Mouse (Mus musculus) gastrocnemius, postnatal 25 days (tissue): ENCODE results near the gene Snrpg. TPM values are rescaled to one million over a fixed set of nuclear protein-coding genes. Genes with fewer than 3 reads are reported as not detected.

Experiments
- DNase-seq: peaks from one replicate; pipeline ENCODE4 v3.0.0; 2022
- total RNA-seq, 2 experiments: library from RNA; stranded (reverse); gene quantifications; 1 replicate in 1 of 2; 2 replicates in 1 of 2; pipeline ENCODE4 v1.2.3; 2021

The Snrpg gene
- total RNA-seq, 2 experiments from 2014 or later = 26.2 to 27.1 TPM

DNA sequence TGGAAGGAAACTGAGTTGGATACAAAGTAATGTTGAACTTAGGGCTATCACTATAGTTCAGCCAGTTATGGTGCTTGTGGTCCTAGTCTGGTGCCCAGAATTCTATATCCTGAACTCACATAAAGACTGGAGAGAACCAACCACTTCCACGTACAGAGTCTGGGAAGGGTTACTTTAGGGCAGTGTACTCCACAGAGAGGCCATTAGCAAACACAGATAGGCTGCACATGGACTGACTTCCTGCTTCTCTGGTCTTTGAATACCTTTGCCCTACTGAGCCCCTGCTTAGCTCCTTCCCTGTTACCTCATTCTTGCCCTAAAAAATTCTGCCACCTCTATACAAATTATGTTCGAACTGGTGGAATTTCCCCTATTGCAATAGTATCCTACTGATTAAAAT lies 28.9 kb downstream of the Snrpg start:
- DNase-seq = no peak

DNA sequence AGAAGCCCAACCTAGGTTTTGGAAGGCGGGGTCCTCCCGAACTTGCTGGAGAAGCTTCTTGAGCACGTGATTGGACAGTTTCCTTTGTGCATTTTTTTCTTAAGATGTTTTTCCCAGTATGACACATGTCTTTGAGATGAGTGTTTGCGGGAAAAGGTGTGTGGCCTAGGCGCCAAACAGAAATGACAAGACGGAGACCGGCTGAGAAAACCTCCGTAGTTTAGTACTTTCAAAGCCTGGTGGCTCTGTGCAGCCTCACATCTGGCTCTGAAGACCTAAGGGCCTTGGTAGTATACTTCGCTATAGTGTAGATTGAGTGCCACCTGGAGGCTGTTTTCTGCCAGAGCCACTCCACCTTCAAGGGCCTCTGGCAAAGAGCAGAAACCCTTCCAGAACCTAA lies 29.9 kb downstream of the Snrpg start:
- DNase-seq = peak; percentile 51

DNA sequence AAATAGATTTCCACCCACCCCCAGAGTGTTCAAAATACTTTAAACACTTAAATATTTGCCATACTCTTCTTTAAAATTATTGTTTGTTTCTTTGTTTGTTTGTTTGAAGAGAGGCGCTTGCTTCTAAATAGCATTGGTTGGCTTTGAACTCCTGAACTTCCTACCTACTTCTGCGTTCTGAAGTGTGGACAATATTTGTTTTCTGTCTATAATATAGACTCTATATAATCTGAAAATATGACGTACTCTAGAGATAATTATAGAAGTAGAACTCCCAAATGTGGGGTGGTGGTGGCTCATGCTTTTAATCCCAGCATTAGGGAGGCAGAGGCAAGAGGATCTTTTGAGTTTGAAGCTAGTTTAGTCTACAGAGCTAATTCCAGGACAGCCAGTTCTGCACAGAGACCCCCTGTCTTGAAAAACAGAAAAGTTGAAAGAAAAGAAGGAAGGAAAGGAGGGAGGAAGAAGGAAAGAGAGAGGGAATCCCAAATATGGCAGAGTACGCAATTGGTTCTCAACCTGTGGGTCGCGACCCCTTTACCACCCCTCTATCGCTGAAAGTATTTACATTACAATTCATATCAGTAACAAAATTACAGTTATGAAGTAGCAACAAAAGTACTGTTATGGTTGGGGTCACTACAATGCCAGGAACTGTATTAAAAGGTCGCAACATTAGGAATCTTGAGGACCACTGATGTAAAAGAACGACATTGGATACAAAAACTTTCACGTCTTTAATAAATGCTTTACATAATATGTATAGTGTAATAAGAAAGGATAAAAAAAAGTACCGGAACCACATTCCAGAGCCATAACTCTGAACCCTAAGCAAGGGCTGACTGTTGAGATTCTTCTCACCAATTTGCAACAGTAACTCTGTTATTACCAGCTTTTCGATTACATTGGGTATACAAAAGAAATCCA lies 31.8 kb downstream of the Snrpg start:
- DNase-seq = no peak

DNA sequence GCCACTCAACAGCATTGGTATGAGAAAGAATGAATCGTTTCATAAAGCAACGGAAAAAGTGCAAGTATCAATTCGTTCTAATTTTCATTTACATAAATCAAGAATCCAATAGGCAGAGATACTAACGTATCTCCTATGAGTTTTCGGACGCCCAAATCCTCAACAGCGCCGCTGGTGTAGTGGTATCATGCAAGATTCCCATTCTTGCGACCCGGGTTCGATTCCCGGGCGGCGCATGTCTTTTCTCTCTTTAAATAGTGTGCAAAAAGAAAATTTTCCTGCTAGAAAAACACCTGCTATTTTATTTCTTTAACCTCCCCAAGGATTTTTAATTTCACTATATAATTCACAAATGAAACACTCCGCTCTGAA lies 32.6 kb downstream of the Snrpg start:
- no peak for DNase-seq

DNA sequence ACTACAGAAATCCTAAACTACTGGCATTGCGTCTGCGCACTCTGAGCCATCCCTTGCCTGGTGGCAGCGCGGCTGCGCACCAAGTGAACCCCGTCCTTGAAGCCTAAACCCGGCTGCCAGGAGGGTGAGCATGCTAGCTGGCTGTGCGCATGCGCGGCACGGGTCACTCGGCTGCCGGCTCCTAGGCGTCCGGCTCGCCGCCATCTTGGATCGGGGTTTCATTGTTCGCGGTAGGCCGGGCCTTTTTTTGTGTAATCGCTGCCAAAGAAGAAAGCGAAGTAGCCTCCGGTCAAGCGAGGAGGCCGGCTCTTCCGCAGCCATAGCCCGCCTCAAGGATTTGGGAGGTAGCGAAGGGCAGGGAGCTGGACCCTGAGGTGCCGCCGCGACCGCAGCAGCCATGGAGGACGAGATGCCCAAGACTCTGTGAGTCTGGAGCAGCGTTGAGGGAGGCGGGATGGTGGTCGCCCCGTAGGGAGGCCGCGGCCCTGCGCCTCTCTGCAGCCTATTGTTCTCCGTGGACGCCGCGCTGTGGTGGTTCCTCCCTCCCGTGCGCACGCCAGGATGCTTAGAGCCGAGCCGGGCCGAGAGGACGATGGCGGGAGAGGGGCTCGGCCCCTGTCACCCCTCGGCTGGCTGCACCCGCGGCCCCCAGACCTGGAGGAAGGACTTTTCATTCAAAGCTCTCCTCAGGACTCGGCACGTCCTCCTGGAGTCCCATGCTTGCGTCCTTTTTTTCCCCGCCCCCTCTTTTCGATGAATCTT lies 33.2 kb downstream of the Snrpg start, which contains the start of gene Tia1:
TSS of gene Tia1 (plus strand) at position 120 of the 762 bp plus-strand sequence.
- DNase-seq = peak; percentile 98

DNA sequence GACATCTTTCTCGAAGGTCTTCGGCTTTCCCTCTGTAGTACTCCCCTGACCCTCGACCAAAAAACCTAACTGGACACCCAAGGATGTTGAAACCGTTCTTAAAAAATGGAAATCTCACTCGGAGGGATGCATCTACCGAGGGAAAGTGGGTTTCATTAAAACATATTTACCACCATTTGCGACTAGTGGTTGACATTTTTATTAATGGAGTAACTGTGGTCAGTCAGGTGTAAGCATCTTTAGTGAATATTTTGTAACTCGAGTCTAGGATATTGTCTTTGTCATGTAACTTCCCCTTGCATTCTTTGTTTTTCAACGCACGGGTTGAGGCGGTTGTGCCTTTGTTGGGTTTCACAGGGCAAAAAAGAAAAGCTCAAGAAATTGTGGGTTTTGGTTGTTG lies 33.9 kb downstream of the Snrpg start:
- DNase-seq = no peak

DNA sequence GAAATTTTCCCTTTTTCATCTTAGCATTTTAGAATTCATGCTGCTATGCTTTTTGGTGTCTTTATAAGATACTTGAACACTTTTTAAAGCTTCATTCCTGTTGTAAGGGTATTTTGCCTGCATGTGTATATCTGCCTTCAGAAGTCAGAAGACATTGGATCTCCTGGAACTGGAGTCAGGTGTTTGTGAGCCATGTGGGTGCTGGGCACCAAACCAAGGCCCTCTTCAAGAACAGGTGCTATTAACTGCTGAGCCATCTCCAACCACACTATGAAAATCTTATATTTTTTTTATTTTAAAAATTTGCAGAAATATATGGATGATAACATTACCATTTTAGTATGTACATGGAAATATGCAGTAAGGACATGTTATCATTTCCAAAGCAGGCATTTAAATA lies 35.2 kb downstream of the Snrpg start:
- peak; percentile 24 for DNase-seq

DNA sequence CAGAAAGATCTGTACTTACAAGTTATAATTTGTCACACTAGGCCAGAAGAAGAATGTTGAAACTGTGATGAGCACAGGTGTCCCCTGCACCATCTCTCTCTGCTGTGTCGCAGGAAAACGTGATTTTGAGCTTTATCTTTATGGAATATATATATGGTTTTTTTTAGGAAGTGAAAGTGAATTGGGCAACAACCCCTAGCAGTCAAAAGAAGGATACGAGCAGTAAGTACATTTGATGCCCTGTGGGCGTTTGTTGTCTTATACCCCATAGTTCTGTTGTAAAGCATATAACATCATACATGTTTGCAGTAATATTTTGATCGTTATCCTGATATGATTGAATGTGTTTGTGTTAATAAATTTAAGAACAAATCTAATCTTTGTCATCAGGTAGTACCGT lies 47.6 kb downstream of the Snrpg start:
- no peak for DNase-seq

DNA sequence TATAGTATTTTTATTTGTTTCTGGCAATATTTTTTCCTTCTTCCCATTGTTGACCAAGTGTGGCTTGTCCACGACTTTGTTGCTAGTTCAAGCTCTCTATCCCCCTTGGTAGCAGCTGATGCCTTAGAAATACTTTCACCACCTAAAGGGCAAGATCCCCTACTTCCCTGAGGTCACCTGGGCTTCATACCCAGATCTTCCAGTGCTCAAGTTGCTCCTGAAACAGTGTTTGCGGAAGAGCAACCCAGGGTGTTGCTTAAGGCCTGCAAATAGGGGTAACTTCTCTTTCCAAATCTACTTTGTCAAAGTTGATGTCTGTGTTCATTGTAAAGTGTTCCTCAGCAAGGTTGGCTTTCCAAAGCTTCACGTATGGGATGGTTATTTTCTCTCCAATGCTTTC lies 48.1 kb downstream of the Snrpg start:
- no peak for DNase-seq

DNA sequence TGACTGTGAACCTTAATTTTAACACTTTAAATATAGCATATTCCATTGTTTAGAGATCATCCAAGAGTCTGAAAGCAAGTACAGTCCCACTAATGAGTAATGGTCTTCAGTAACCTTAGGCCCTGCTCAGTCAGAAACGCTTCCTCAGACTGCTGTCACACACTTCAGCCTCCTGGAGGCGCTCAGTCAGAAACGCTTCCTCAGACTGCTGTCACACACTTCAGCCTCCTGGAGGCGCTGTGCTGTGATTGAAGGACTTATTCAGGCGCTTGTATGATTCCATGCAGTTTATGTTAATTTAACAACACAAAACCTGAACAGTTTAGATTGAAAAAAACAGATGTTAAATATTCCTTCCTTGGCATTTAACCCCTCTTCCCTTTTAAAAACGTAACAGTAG lies 49.4 kb downstream of the Snrpg start:
- DNase-seq = no peak

DNA sequence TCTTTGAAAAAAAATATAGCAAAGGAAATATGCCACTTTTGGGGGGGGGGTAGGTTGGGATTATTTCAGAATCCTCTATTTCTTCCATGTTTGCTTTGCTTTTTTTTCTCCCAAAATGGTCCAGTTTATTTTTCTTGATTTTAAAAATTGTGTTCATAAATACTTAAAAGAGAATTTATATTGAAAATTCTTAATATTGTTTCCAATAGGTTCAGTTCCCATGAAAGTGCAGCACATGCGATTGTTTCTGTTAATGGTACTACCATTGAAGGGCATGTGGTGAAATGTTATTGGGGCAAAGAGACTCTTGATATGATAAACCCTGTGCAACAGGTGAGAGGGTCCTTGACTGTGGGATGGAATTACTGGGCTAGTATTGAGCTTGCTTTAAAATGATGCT lies 55.3 kb downstream of the Snrpg start, which contains the start of gene Gm44790:
TSS of gene Gm44790 (plus strand) at position 301 of the 400 bp plus-strand sequence.
- no peak for DNase-seq

Other genes with a start within 250 kb of the Snrpg start
- under 1 TPM; 0.15 to 0.35 TPM for gene Tgfa, start 176.1 kb upstream of the Snrpg start, total RNA-seq
- gene Fam136a, start 5.7 kb upstream of the Snrpg start, total RNA-seq = 10 to 100 TPM; 16.0 to 16.3 TPM
- 10 to 100 TPM; 50.7 to 65.0 TPM for gene Pcyox1, start 25.9 kb downstream of the Snrpg start, total RNA-seq
- gene Tia1, start 32.9 kb downstream of the Snrpg start, total RNA-seq = 10 to 100 TPM; 18.7 to 23.4 TPM
- gene Gm44790, start 55.4 kb downstream of the Snrpg start, total RNA-seq = not detected
- 1 to 10 TPM; 6.1 to 6.4 TPM for gene C87436, start 67.1 kb downstream of the Snrpg start, total RNA-seq
- gene Pcbp1, start 155.0 kb downstream of the Snrpg start, total RNA-seq = 100 to 1,000 TPM in 1 of 2 experiments, 10 to 100 TPM in 1; 99.7 to 116 TPM